Mouse (Mus musculus): ENCODE data around the gene Gm4553. TPM values are rescaled to one million over a fixed set of nuclear protein-coding genes. Genes with fewer than 3 reads are reported as not detected.
"Not testable (repeated sequence)": the region's sequence is repeated elsewhere in the genome, so short reads cannot be mapped to it uniquely, and the experiment has no call there.

Gene Gm4553
- polyA plus RNA-seq, 1 experiment from 2014 or later = not detected

GRCm38 (mm10) chr7:142181021-142181420 lies 15.5 kb upstream of the Gm4553 start:
- Histone ChIP-seq H3K9me3 (ENCODE audit: control insufficient read depth, low read length) (no peaks in the 10 kb centered on the region), H3K36me3 (ENCODE audit: control insufficient read depth, insufficient read depth, low read length) (no peaks in the 10 kb centered on the region), H3K9ac (replicated peaks; ENCODE audit: low read length) (no peak overlapping the region), H3K27ac (replicated peaks; ENCODE audit: low read depth, low read length) (no peak overlapping the region), H3K4me2 (ENCODE audit: low read length) (no peak overlapping the region), H3K4me3 (replicated peaks; ENCODE audit: low read depth, low read length) (no peak overlapping the region), H3K27me3 (ENCODE audit: control insufficient read depth, insufficient read depth, low read length) (no peaks in the 10 kb centered on the region), H3K4me1 (ENCODE audit: control insufficient read depth, insufficient read depth, low read length) (no peaks in the 10 kb centered on the region)
- ATAC-seq (ENCODE audit: low FRiP score, low TSS enrichment) (no peak), DNase-seq (no peak)
- 43% methylated on average over 1 of the region's 1 CpGs for WGBS

GRCm38 (mm10) chr7:142178685-142179084 lies 13.1 kb upstream of the Gm4553 start:
- Histone ChIP-seq H3K4me1 (ENCODE audit: control insufficient read depth, insufficient read depth, low read length) (no peaks in the 10 kb centered on the region), H3K9ac (replicated peaks; ENCODE audit: low read length) (no peak overlapping the region), H3K9me3 (ENCODE audit: control insufficient read depth, low read length) (no peaks in the 10 kb centered on the region), H3K27me3 (ENCODE audit: control insufficient read depth, insufficient read depth, low read length) (no peaks in the 10 kb centered on the region), H3K4me3 (replicated peaks; ENCODE audit: low read depth, low read length) (no peak overlapping the region), H3K36me3 (ENCODE audit: control insufficient read depth, insufficient read depth, low read length) (no peaks in the 10 kb centered on the region), H3K27ac (replicated peaks; ENCODE audit: low read depth, low read length) (no peak overlapping the region), H3K4me2 (ENCODE audit: low read length) (no peak overlapping the region)
- ATAC-seq (ENCODE audit: low FRiP score, low TSS enrichment) (no peak), DNase-seq (no peak)
- 82% methylated on average over 1 of the region's 1 CpGs for WGBS

GRCm38 (mm10) chr7:142175905-142176304 lies 10.4 kb upstream of the Gm4553 start, which contains the start of gene Krtap5-2:
TSS of gene Krtap5-2 (minus strand) at chr7:142176005.
- not testable (repeated sequence) for H3K36me3 ChIP-seq (ENCODE audit: control insufficient read depth, insufficient read depth, low read length); H3K27ac ChIP-seq (replicated peaks; ENCODE audit: low read depth, low read length); H3K4me3 ChIP-seq (replicated peaks; ENCODE audit: low read depth, low read length); DNase-seq; H3K4me1 ChIP-seq (ENCODE audit: control insufficient read depth, insufficient read depth, low read length); ATAC-seq (ENCODE audit: low FRiP score, low TSS enrichment); H3K9me3 ChIP-seq (ENCODE audit: control insufficient read depth, low read length); H3K27me3 ChIP-seq (ENCODE audit: control insufficient read depth, insufficient read depth, low read length); H3K9ac ChIP-seq (replicated peaks; ENCODE audit: low read length); H3K4me2 ChIP-seq (ENCODE audit: low read length)

GRCm38 (mm10) chr7:142169836-142170235 lies 4.3 kb upstream of the Gm4553 start:
- WGBS = 53% methylated on average over 3 of the region's 3 CpGs
- DNase-seq = peak; percentile 77
- no peak overlapping the region for H3K4me2 ChIP-seq (ENCODE audit: low read length)

DNA sequence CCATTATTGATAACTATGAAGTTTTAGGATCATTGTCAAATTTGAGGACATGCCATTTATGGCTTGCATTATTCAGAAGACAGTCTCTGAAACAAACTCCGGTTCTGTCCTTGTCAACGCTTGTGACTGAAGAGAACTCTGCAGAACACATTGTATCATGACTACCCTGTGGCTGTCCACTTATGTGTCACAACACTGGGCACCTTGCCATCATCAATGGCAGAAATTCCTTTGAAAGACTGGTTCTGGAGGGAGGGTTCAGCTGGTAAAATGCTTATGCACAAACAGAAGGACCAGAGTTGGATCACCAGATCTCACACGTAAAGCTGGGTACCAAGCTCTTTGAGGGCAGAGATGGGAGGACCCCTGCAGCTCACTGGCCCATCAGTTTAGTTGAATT lies 6.2 kb downstream of the Gm4553 start:
- Histone ChIP-seq H3K4me2 (ENCODE audit: low read length) (no peak overlapping the region), H3K9ac (replicated peaks; ENCODE audit: low read length) (no peak overlapping the region), H3K36me3 (ENCODE audit: control insufficient read depth, insufficient read depth, low read length) (no peaks in the 10 kb centered on the region), H3K9me3 (ENCODE audit: control insufficient read depth, low read length) (no peaks in the 10 kb centered on the region), H3K27ac (replicated peaks; ENCODE audit: low read depth, low read length) (no peak overlapping the region), H3K27me3 (ENCODE audit: control insufficient read depth, insufficient read depth, low read length) (no peaks in the 10 kb centered on the region), H3K4me1 (ENCODE audit: control insufficient read depth, insufficient read depth, low read length) (no peaks in the 10 kb centered on the region), H3K4me3 (replicated peaks; ENCODE audit: low read depth, low read length) (no peak overlapping the region)
- ATAC-seq (ENCODE audit: low FRiP score, low TSS enrichment) = no peak
- no peak for DNase-seq
- WGBS = 92% methylated on average over 3 of the region's 3 CpGs

More at GRCm38 (mm10) chr7:142169836-142170235, 4.3 kb upstream of the Gm4553 start:
- H3K9ac ChIP-seq (replicated peaks; ENCODE audit: low read length) = no peak overlapping the region
- no peak overlapping the region for H3K27ac ChIP-seq (replicated peaks; ENCODE audit: low read depth, low read length)
- H3K4me3 ChIP-seq (replicated peaks; ENCODE audit: low read depth, low read length) = no peak overlapping the region
- no peak for ATAC-seq (ENCODE audit: low FRiP score, low TSS enrichment)
- no peaks in the 10 kb centered on the region for H3K4me1 ChIP-seq (ENCODE audit: control insufficient read depth, insufficient read depth, low read length)
- no peaks in the 10 kb centered on the region for H3K9me3 ChIP-seq (ENCODE audit: control insufficient read depth, low read length)
- H3K36me3 ChIP-seq (ENCODE audit: control insufficient read depth, insufficient read depth, low read length) = no peaks in the 10 kb centered on the region
- no peaks in the 10 kb centered on the region for H3K27me3 ChIP-seq (ENCODE audit: control insufficient read depth, insufficient read depth, low read length)

GRCm38 (mm10) chr7:142157013-142157412 lies 8.5 kb downstream of the Gm4553 start, which contains the start of gene Gm29735:
TSS of gene Gm29735 (minus strand) at chr7:142157113.
- ATAC-seq (ENCODE audit: low FRiP score, low TSS enrichment); H3K4me1 ChIP-seq (ENCODE audit: control insufficient read depth, insufficient read depth, low read length); H3K4me3 ChIP-seq (replicated peaks; ENCODE audit: low read depth, low read length); H3K27me3 ChIP-seq (ENCODE audit: control insufficient read depth, insufficient read depth, low read length); H3K36me3 ChIP-seq (ENCODE audit: control insufficient read depth, insufficient read depth, low read length); H3K4me2 ChIP-seq (ENCODE audit: low read length); H3K27ac ChIP-seq (replicated peaks; ENCODE audit: low read depth, low read length); DNase-seq; H3K9ac ChIP-seq (replicated peaks; ENCODE audit: low read length); H3K9me3 ChIP-seq (ENCODE audit: control insufficient read depth, low read length): not testable (repeated sequence)
- WGBS = 65% methylated on average over 2 of the region's 2 CpGs

GRCm38 (mm10) chr7:142155308-142155707 lies 10.2 kb downstream of the Gm4553 start:
- DNase-seq (no peak), ATAC-seq (ENCODE audit: low FRiP score, low TSS enrichment) (no peak)
- 63% methylated on average over 1 of the region's 1 CpGs for WGBS
- Histone ChIP-seq H3K36me3 (ENCODE audit: control insufficient read depth, insufficient read depth, low read length) (no peaks in the 10 kb centered on the region), H3K27ac (replicated peaks; ENCODE audit: low read depth, low read length) (no peak overlapping the region), H3K9ac (replicated peaks; ENCODE audit: low read length) (no peak overlapping the region), H3K27me3 (ENCODE audit: control insufficient read depth, insufficient read depth, low read length) (no peaks in the 10 kb centered on the region), H3K9me3 (ENCODE audit: control insufficient read depth, low read length) (no peaks in the 10 kb centered on the region), H3K4me3 (replicated peaks; ENCODE audit: low read depth, low read length) (no peak overlapping the region), H3K4me1 (ENCODE audit: control insufficient read depth, insufficient read depth, low read length) (no peaks in the 10 kb centered on the region), H3K4me2 (ENCODE audit: low read length) (no peak overlapping the region)

GRCm38 (mm10) chr7:142152191-142152590 lies 13.3 kb downstream of the Gm4553 start:
- Histone ChIP-seq H3K27ac (replicated peaks; ENCODE audit: low read depth, low read length) (no peak overlapping the region), H3K4me3 (replicated peaks; ENCODE audit: low read depth, low read length) (no peak overlapping the region), H3K9me3 (ENCODE audit: control insufficient read depth, low read length) (no peaks in the 10 kb centered on the region), H3K4me1 (ENCODE audit: control insufficient read depth, insufficient read depth, low read length) (no peaks in the 10 kb centered on the region), H3K9ac (replicated peaks; ENCODE audit: low read length) (no peak overlapping the region), H3K36me3 (ENCODE audit: control insufficient read depth, insufficient read depth, low read length) (no peaks in the 10 kb centered on the region), H3K4me2 (ENCODE audit: low read length) (no peak overlapping the region), H3K27me3 (ENCODE audit: control insufficient read depth, insufficient read depth, low read length) (no peaks in the 10 kb centered on the region)
- ATAC-seq (ENCODE audit: low FRiP score, low TSS enrichment) (no peak), DNase-seq (no peak)
- 85% methylated on average over 4 of the region's 4 CpGs for WGBS

DNA sequence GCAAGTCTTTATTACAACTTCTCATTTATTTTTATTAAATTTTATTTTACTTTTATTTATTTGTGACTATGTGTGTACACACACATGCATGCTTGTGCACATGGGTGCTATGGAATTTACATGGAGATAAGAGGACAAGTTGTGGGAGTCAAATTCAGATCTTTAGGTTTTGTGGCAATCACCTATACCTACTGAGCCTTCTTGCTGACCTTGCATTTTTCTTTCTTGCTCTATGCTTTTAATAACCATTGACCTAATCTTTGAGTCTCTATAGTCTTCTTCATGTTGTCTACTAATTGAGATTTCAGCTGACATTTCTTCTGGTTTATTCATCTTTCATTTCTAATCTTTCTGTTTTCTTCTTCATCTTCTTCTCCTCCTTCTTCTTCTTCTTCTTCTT lies 16.9 kb downstream of the Gm4553 start:
- Histone ChIP-seq H3K27ac (replicated peaks; ENCODE audit: low read depth, low read length) (no peak overlapping the region), H3K27me3 (ENCODE audit: control insufficient read depth, insufficient read depth, low read length) (no peaks in the 10 kb centered on the region), H3K9ac (replicated peaks; ENCODE audit: low read length) (no peak overlapping the region), H3K4me3 (replicated peaks; ENCODE audit: low read depth, low read length) (no peak overlapping the region), H3K4me1 (ENCODE audit: control insufficient read depth, insufficient read depth, low read length) (no peaks in the 10 kb centered on the region), H3K4me2 (ENCODE audit: low read length) (no peak overlapping the region), H3K9me3 (ENCODE audit: control insufficient read depth, low read length) (no peaks in the 10 kb centered on the region), H3K36me3 (ENCODE audit: control insufficient read depth, insufficient read depth, low read length) (no peaks in the 10 kb centered on the region)
- DNase-seq (no peak), ATAC-seq (ENCODE audit: low FRiP score, low TSS enrichment) (no peak)
